Mouse (Mus musculus): Measurements from ENCODE around the gene Gm49378. TPM values are rescaled to one million over a fixed set of nuclear protein-coding genes. Genes with fewer than 3 reads are reported as not detected.

Gene Gm49378
- total RNA-seq, 2 experiments from 2014 or later, result 1.5 to 8.5 TPM

- ATAC-seq (replicated peaks; ENCODE audit: poor library complexity), result peak; percentile 33
Measured at GRCm38 (mm10) chr14:55634874-55635522, 2.7 kb downstream of the Gm49378 start.

- ATAC-seq (replicated peaks; ENCODE audit: poor library complexity), result peak; percentile 83
Measured at GRCm38 (mm10) chr14:55629312-55629711, 8.4 kb downstream of the Gm49378 start.

DNA sequence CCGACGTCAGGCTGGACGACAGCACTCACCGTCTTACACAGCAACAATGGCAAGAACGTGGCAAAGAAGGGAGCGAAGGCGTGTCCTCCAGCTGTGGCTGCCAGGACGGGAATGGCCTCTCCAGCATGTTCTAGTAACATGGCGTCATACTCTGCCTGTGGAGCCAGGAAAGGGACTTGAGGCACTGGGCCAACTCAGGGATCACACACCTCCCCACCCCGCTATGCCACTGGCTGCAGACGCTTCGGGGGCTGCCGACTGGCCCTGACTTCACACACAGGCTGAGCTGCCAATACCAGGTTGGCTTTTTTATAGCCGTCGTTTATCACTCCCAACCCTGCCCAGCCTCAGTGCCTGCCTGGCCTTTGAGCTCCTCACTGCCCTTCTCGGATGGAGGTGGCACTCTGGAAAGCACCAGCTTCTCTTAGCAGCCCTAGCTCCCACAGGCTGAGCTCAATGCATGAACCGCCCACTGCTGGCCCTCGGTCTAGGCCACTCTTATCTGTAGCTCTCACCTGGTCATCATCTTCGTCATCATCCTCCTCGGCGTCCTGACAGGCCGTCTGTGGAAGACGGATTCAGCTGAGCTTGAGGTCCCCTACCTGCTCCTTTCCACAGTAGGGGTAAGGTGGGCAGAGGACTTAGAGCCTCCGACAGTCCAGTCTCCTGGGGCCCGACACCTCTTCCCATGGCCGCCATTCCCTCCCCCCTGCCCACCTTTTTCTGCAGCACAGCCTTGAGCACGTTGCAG, 9.4 kb downstream of the Gm49378 start:
- no peak for ATAC-seq (replicated peaks; ENCODE audit: poor library complexity)

- ATAC-seq (replicated peaks; ENCODE audit: poor library complexity), result peak; percentile 51
Measured at GRCm38 (mm10) chr14:55618486-55619195, 19.1 kb downstream of the Gm49378 start.

- peak; percentile 68 for ATAC-seq (replicated peaks; ENCODE audit: poor library complexity)
Measured at GRCm38 (mm10) chr14:55617822-55618221, 19.9 kb downstream of the Gm49378 start, which contains the start of gene Rec8. Gene Rec8 (plus strand): TSS chr14:55618037.

DNA sequence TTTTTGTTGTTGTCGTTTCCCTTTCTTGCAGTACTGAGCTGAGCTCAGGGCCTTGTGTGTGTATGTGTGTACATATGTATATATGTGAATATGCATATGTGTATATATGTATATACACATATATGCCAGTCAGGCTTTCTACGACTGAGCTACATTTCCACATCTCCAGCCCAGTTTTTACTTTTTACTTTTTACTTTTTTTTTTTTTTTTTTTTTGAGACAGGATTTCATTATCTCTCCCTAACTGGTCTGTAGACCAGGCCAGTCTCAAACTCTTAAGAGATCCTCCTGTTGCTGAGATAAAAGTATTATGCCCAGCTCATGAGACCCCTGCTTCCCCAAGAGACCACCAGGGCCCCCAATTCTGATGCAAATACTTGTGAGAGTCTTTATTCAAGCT, 20.9 kb downstream of the Gm49378 start:
- no peak for ATAC-seq (replicated peaks; ENCODE audit: poor library complexity)

DNA sequence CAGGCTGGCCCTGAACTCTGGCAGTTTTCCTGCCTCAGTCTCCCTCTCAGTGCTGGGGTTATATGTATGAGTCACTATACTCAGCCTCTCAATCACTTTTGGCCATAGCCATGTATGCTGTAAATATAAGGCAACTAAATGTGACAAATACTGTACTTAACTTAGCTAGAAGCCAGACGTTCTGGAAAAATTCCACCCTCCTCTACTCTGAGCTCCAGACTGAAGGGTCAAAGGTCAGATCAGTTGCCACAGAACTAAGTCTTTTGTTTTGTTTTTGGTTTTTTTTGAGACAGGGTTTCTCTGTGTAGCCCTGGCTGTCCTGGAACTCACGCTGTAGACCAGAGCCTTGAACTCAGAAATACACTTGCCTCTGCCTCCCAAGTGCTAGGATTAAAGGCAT, 21.8 kb downstream of the Gm49378 start:
- no peak for ATAC-seq (replicated peaks; ENCODE audit: poor library complexity)

- ATAC-seq (replicated peaks; ENCODE audit: poor library complexity), result peak; percentile 61
Measured at GRCm38 (mm10) chr14:55614565-55615178, 23.0 kb downstream of the Gm49378 start.

DNA sequence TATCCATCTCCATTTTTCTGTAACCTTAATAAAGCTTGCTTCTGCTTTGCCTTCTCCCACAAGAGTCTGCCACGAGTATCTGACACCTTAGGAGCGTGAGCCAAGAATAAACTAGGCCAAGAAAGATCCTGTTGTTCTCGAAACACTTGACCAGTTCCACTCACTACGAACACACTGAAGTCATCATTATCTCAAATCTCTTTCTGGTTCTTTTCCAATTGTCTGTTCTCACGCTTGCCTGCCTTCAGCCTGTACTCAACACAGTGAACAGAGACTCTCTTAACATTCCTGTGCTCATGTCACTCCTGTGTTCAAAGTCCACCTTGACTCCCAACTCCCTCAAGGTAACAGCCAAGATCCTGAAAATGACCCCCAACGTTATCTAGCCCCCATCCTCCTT, 24.3 kb downstream of the Gm49378 start:
- ATAC-seq (replicated peaks; ENCODE audit: poor library complexity), result no peak

- ATAC-seq (replicated peaks; ENCODE audit: poor library complexity), result no peak
Measured at GRCm38 (mm10) chr14:55608339-55608738, 29.4 kb downstream of the Gm49378 start.

DNA sequence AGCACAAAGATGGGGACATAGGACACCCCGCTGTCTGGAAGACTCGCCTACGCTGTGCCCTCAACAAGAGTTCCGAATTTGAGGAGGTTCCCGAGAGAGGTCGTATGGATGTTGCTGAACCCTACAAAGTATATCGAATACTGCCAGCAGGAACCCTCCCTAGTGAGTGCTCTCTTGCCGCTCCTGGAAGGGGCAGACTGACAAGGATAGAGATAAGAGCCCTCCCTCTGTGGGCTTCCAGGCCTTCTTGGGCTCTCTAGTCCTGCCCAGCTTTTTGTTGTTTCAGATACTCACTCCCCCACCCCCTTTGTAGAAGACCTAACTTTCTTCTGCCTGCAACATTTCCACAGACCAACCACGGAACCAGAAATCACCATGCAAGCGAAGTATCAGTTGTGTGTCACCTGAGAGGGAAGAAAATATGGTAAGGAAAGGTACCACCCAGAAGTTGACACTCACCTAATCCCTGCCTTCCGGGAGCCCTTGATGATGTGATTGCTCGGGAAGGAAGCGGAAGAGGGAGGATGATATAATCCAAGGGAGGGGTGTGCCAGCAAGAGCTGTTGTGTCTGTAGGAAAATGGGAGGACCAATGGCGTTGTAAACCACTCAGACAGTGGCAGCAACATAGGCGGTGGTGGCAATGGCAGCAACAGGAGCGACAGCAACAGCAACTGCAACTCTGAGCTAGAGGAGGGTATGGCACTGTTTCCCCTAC, 31.8 kb downstream of the Gm49378 start:
- ATAC-seq (replicated peaks; ENCODE audit: poor library complexity), result no peak

DNA sequence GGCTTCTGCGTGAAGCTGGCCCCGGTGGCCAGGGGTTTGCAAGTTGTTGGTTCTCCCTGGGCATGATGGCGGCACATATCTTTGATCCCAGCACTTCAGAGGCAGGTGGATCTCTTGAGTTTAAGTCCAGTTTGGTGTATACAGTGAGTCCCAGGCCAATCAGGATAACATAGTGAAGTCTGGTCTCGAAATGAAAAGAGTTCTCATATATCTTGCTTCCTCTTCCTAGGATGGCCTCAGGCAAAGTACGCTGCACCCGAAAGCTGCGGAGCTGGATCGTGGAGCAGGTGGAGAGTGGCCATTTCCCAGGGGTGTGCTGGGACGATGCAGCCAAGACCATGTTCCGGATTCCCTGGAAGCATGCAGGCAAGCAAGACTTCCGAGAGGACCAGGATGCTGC, 32.9 kb downstream of the Gm49378 start:
- no peak for ATAC-seq (replicated peaks; ENCODE audit: poor library complexity)

DNA sequence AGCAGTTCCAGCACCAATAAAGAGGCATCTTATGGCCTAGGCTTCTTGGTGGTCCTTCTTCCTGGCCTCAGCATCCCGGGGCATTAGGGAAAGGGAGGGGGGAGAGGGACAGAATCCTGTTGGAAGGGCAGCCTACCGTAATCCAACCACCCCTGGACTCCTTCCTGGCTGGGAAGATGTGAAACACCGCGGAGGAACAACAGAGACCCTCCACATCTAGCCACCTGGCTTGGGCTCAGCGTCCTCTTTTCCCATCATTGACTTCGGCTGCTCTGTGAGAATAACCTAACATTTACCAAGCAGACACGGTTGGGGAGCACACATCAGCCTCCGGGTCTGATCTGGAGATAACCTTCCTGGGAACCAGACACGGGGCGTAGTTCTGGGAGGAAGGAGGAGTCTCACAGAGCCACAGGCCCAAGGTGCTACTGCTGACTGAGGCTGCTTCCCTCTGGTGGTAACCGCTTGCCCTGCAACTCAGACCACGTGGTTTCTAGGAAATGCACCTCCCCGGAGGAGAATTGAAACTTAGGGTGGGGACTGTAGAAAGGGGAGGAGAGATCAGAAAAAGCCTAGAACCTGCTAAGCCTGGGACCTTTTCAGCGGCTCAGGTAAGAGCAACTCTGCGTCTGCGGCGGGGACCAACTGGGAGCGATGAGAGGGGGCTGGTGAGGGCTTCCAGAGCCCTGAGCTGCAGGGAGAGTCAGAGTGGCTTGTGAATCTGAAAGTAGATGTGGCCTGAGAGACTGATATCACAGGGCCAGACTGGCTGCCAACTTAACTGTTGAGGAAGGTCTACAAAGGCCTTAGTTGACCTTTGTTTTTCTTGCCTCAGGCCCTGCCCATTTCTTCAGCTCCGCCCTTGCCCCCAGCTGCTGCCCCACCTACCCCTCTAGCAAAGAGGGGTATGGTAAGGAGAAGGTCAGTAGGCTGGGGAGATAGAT, 33.8 kb downstream of the Gm49378 start:
- peak; percentile 91 for ATAC-seq (replicated peaks; ENCODE audit: poor library complexity)

DNA sequence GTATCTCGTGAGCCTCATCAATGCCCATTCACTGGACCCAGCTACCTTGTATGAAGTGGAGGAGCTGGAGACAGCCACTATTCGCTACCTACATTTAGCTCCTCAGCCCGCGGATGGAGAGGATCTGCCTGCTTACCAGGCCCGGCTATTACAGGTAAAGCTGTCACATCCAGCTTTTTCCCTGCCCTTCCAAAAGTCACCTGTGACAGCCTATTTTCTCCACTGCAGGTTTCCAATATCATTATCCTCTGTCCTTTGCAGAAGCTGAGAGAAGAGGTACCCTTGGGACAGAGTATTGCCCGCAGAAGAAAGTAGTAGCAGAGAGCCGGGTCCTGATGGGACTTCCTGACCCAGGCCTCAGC, 34.4 kb downstream of the Gm49378 start, which contains the start of gene Irf9:
Gene Irf9 (plus strand): TSS at position 301 of the 362 bp plus-strand sequence.
- no peak for ATAC-seq (replicated peaks; ENCODE audit: poor library complexity)

DNA sequence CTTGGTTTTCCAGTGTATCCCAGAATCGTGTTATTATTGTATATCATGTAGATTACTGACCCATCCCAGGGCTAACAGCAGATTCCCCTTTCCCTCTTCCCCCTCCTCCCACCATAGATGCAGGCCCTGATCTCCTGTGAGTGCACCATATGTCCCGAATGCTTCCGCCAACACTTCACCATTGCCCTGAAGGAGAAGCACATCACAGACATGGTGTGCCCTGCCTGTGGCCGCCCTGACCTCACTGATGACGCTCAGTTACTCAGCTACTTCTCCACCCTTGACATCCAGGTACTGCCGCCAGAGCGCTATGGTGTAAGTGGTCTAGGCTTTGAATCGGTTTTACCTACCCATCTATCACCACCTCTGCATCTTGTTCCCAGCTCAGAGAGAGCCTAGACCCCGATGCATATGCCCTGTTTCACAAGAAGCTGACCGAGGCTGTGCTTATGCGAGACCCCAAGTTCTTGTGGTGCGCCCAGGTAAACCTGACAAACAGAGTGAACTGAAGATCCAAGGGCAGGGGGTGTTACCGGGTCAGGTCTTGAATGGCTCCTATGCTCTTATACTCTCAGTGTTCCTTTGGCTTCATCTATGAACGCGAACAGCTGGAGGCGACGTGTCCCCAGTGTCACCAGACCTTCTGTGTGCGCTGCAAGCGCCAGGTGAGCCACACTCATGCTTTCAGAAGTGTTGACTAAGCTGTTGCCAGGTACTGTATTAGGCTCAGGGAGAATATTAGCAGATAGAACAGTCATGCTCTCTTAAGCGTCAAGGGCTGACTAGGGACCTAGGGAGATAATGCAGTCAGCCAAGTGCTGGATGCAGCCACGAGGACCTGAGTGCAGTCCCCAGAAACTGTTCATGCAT, 38.9 kb downstream of the Gm49378 start:
- no peak for ATAC-seq (replicated peaks; ENCODE audit: poor library complexity)

DNA sequence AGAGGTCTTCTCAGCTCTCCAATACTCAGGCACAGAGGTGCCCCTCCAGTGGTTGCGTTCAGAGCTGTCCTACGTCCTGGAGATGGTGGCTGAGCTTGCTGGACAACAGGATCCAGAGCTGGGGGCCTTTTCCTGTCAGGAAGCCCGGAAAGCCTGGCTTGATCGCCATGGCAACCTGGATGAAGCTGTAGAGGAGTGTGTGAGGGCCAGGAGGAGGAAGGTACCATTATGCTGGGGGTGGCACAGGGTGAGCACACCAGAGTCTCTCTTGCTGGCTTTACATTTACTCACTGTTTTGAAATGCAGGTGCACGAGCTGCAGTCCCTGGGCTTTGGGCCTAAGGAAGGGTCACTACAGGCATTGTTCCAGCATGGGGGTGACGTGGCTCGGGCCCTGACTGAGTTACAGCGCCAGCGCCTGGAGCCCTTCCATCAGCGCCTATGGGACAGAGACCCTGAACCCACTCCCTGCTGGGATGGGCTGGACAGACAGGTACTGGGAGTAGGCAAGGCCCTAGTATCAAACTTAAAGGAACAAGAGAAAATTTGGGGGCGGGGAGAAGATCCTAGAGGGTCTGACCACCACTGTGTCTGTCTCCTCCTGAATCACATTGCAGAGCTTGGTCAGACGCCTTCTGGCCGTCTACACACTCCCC, 41.5 kb downstream of the Gm49378 start:
- ATAC-seq (replicated peaks; ENCODE audit: poor library complexity), result no peak

DNA sequence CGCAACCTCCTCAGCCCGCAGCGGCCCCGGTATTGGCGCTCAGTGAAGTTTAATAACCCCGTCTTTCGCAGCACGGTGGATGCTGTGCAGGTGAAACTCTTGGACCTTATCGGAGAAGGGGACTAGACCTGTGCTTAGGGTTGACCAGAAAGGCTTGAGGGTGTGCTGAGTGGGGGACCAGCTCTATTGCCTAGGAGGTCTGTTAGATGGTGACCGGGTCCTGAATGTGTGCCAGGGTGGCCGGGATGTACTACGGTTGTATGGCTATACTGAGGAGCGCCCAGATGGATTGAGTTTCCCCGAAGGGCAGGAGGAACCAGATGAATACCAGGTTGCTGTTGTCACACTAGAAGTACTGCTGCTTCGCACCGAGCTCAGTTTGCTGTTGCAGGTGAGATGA, 45.5 kb downstream of the Gm49378 start:
- no peak for ATAC-seq (replicated peaks; ENCODE audit: poor library complexity)

GRCm38 (mm10) chr14:55591331-55591891, 46.3 kb downstream of the Gm49378 start, which contains the start of gene Rnf31:
Gene Rnf31 (plus strand): TSS chr14:55591708.
- ATAC-seq (replicated peaks; ENCODE audit: poor library complexity), result peak; percentile 82

Data from megakaryocyte progenitor cell, adult 5-6 weeks (primary cell).